Mouse (Mus musculus) WW6 (cell line): ENCODE data around the gene Rab3ip.

Experiments used
- DNase-seq: peaks from one replicate; pipeline ENCODE4 v3.0.0-alpha.2; 2013; ENCODE audit warnings: low read depth, low spot score

The Rab3ip gene

DNA sequence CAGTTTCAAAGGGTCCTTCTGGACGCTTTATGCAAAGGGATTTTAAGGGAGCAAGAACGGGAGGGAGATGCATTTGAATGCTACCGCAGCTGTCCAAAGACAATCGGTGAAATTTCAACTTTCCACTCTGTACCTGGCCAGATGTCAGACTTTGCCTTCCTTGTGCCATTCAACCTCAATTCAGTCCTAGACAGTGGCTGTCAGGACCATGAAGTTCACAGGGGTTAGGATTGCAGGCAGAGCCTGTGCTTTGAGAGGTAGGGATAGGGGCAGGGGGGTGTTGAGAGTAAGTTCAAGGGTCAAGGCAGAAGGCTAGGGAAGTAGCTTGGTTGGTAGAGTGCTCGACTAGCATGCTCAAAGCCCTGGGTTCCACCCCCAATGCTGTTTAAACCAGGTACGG, 79.8 kb downstream of the Rab3ip start:
- DNase-seq = no peak
